ENCODE assay signal across 14 mouse cellular contexts in genomic region chr7:131597779-131598482, GRCm38 (mm10). TPM values are rescaled to one million over a fixed set of nuclear protein-coding genes. Genes with fewer than 3 reads are reported as not detected.
DNase-seq lines count a peak whose midpoint lies in the region; ATAC-seq lines count a peak whose summit lies in the region.
"Had no signal": no experiment of that assay in that cellular context is flagged by ENCODE, and none has a peak within 500 bp of the region (broad histone marks: within the 10 kb centered on the region; RNA-seq: fewer than 3 reads in every experiment).

No protein-coding gene starts in this region.

- no peaks in the 10 kb centered on the region for H3K27me3 ChIP-seq in lung, embryonic 16.5 days (ENCODE audit: control insufficient read depth, insufficient read depth, low read depth, low read length)
- H3K27me3 ChIP-seq in limb, embryonic 10.5 days (ENCODE audit: low read depth, poor library complexity, severe bottlenecking), result peaks cover 38% of the 10 kb centered on the region

- H3K4me3 ChIP-seq in lung, embryonic 16.5 days (ENCODE audit: low read length), result no peak overlapping the region
- H3K4me3 ChIP-seq in limb, embryonic 10.5 days, result no peak overlapping the region

- peak; percentile 23; the same call in 1 of the 2 replicates for ATAC-seq in lung, embryonic 16.5 days (ENCODE audit: low read depth)
- no peak for ATAC-seq in granulocyte monocyte progenitor cell, adult 5-6 weeks (replicated peaks; ENCODE audit: poor library complexity, severe bottlenecking)

- WGBS in lung, embryonic 16.5 days, result 15% methylated on average over 12 of the region's 12 CpGs
- WGBS in limb, embryonic 10.5 days, result 22% methylated on average over 12 of the region's 12 CpGs

- DNase-seq in cerebellum, adult 9-11 months, result peak; percentile 4
- DNase-seq in cerebellum, adult 9-10 months, result no peak
- DNase-seq in lung, adult 18-20 months, result no peak
- DNase-seq in limb, embryonic 10.5 days (ENCODE audit: low spot score), result no peak
- peak; percentile 63 for DNase-seq in retina, embryonic 14.5 days (ENCODE audit: low spot score)
- DNase-seq in adrenal gland, postnatal 4 days (ENCODE audit: low spot score in 2 of 2), result no peak
- DNase-seq: cerebellum, adult 11-12 months; kidney, adult 18-20 months had no signal

- no peaks in the 10 kb centered on the region for H3K9me3 ChIP-seq in lung, embryonic 16.5 days (ENCODE audit: control insufficient read depth, low read length)
- H3K9me3 ChIP-seq in limb, embryonic 10.5 days (replicated peaks), result no peaks in the 10 kb centered on the region

- H3K36me3 ChIP-seq in lung, embryonic 16.5 days (ENCODE audit: control insufficient read depth, insufficient read depth, low read length), result no peaks in the 10 kb centered on the region
- no peaks in the 10 kb centered on the region for H3K36me3 ChIP-seq in limb, embryonic 10.5 days

- no peak overlapping the region; the same call in 1 of the 2 replicates for H3K4me2 ChIP-seq in lung, embryonic 16.5 days (ENCODE audit: low read depth, low read length)

- peaks cover 3% of the 10 kb centered on the region; the same call in 1 of the 2 replicates for H3K4me1 ChIP-seq in lung, embryonic 16.5 days (replicated peaks; ENCODE audit: control insufficient read depth, insufficient read depth, low read length)
- H3K4me1 ChIP-seq in limb, embryonic 10.5 days, result peaks cover 28% of the 10 kb centered on the region

- H3K9ac ChIP-seq in lung, embryonic 16.5 days (ENCODE audit: low read length), result 0 out of 2 replicates have a peak overlapping the region, but pooled peaks have one; percentile 30

- no peak overlapping the region for H3K27ac ChIP-seq in lung, embryonic 16.5 days (ENCODE audit: low read length)
- peak overlapping the region; percentile 74 for H3K27ac ChIP-seq in limb, embryonic 10.5 days

RNA-seq across cellular contexts. Expression of gene Bub3, which starts 37.9 kb away (rescaled TPM):
- polyA plus RNA-seq in lung, embryonic 16.5 days (2015; fragmentation: Nextera tagmentation; extraction: Ambion mirVana), result 243 and 245 TPM in 2 replicates
- 338 and 339 TPM in 2 replicates for polyA plus RNA-seq in limb, embryonic 10.5 days (2016; fragmentation: Nextera tagmentation; extraction: Ambion mirVana)
- 67.7 and 85.7 TPM in 2 replicates for total RNA-seq in granulocyte monocyte progenitor cell, adult 5-6 weeks (2014; fragmentation: Nextera tagmentation)
- 94.4 and 106 TPM in 2 replicates for total RNA-seq in granulocyte monocyte progenitor cell, adult 5-6 weeks (2017)
- total RNA-seq in adrenal gland, postnatal 4 days (2021), result 10 to 100 TPM; 85.6 to 86.3 TPM

RNA-seq across cellular contexts. Expression of gene Hmx2, which starts 49.4 kb away (rescaled TPM):
- polyA plus RNA-seq in lung, embryonic 16.5 days (2015; fragmentation: Nextera tagmentation; extraction: Ambion mirVana), result not detected in 2 replicates
- polyA plus RNA-seq in limb, embryonic 10.5 days (2016; fragmentation: Nextera tagmentation; extraction: Ambion mirVana), result not detected in 2 replicates
- not detected in 2 replicates for total RNA-seq in granulocyte monocyte progenitor cell, adult 5-6 weeks (2014; fragmentation: Nextera tagmentation)
- total RNA-seq in granulocyte monocyte progenitor cell, adult 5-6 weeks (2017), result not detected in 2 replicates
- total RNA-seq in adrenal gland, postnatal 4 days (2021), result under 1 TPM in 1 of 2 experiments, not detected in 1; 0.25 TPM
- total RNA-seq: gastrocnemius, adult 18-20 months; liver, adult 2 months; neutrophil, adult 5-6 weeks had no signal
- polyA plus RNA-seq: liver, adult 2 months; testis, adult 2 months had no signal

RNA-seq across cellular contexts. Expression of gene Hmx3, which starts 55.3 kb away (rescaled TPM):
- polyA plus RNA-seq in lung, embryonic 16.5 days (2015; fragmentation: Nextera tagmentation; extraction: Ambion mirVana), result not detected in 2 replicates
- polyA plus RNA-seq in limb, embryonic 10.5 days (2016; fragmentation: Nextera tagmentation; extraction: Ambion mirVana), result not detected in 2 replicates
- not detected in 2 replicates for total RNA-seq in granulocyte monocyte progenitor cell, adult 5-6 weeks (2014; fragmentation: Nextera tagmentation)
- total RNA-seq in granulocyte monocyte progenitor cell, adult 5-6 weeks (2017), result not detected in 2 replicates
- total RNA-seq in adrenal gland, postnatal 4 days (2021), result not detected
- total RNA-seq: gastrocnemius, adult 18-20 months; liver, adult 2 months; neutrophil, adult 5-6 weeks had no signal
- polyA plus RNA-seq: liver, adult 2 months; testis, adult 2 months had no signal

Comparison
In these comparisons a context has a peak if more than half of its experiments do, and no peak if none do; other contexts are left out.
1. DNase-seq: peak in cerebellum, adult 9-11 months (single experiment) and retina, embryonic 14.5 days (single experiment); none in cerebellum, adult 9-10 months (single experiment), lung, adult 18-20 months (0 of 2), limb, embryonic 10.5 days (single experiment) and adrenal gland, postnatal 4 days (0 of 2).